Mouse (Mus musculus) heart, embryonic 16.5 days (tissue): ENCODE measurements around the gene Asb2. TPM values are rescaled to one million over a fixed set of nuclear protein-coding genes. Genes with fewer than 3 reads are reported as not detected.

Experiments used
- ATAC-seq: fragments of 200-750 bp; cut with Nextera tagmentation; replicated peaks from 2 replicates; pipeline ENCODE4 v1.8.0; 2017; ENCODE audit warnings: moderate number of reproducible peaks; ENCODE audit not compliant: insufficient read depth, low FRiP score; ENCODE audit errors: extremely low read depth
- H3K27ac ChIP-seq: fragments of 300-500 bp; sonication (generic); 2 replicates; pipeline ENCODE4 v1.5.1; 2014; ENCODE audit warnings: mild to moderate bottlenecking, low read length, control low read depth, moderate library complexity
- H3K27me3 ChIP-seq: fragments of 300-500 bp; sonication (generic); 2 replicates; pipeline ENCODE4 v1.6.1; 2014; ENCODE audit warnings: low read length, mixed read lengths; ENCODE audit not compliant: control insufficient read depth, insufficient read depth
- H3K36me3 ChIP-seq: fragments of 300-500 bp; sonication (generic); 2 replicates; pipeline ENCODE4 v1.6.1; 2014; ENCODE audit not compliant: control insufficient read depth, insufficient read depth
- H3K4me1 ChIP-seq: fragments of 300-500 bp; sonication (generic); 2 replicates; pipeline ENCODE4 v1.6.1; 2014; ENCODE audit warnings: low read length, mixed read lengths; ENCODE audit not compliant: control insufficient read depth, insufficient read depth
- H3K4me2 ChIP-seq: fragments of 300-500 bp; sonication (generic); 2 replicates; pipeline ENCODE4 v1.6.1; 2014; ENCODE audit warnings: low read depth, mild to moderate bottlenecking, control low read depth, low read length
- H3K4me3 ChIP-seq: fragments of 300-500 bp; sonication (generic); 2 replicates; pipeline ENCODE4 v1.5.1; 2014; ENCODE audit warnings: mild to moderate bottlenecking, control low read depth, low read length
- H3K9ac ChIP-seq: fragments of 300-500 bp; sonication (generic); 2 replicates; pipeline ENCODE4 v1.6.1; 2014; ENCODE audit warnings: low read length, control low read depth
- H3K9me3 ChIP-seq: fragments of 300-500 bp; sonication (generic); replicated peaks from 2 replicates; pipeline ENCODE4 v1.6.1; 2016; ENCODE audit warnings: low read length; ENCODE audit not compliant: control insufficient read depth
- WGBS: fragments of 180-500 bp; shearing (Covaris S2); extraction: QIAGEN DNeasy Blood & Tissue Kit; methylation state at CpG from one replicate; pipeline ENCODE4 v1.1.7; 2014; 5-methylcytosine and 5-hydroxymethylcytosine counted together
- polyA plus RNA-seq: library from polyadenylated mRNA; unstranded; fragments of >200 nt; fragmentation: Nextera tagmentation; extraction: Ambion mirVana; gene quantifications from 2 replicates; pipeline ENCODE4 v1.2.1, GENCODE M21; 2015

The Asb2 gene
- polyA plus RNA-seq, 1 experiment from 2014 or later = 264 TPM

DNA sequence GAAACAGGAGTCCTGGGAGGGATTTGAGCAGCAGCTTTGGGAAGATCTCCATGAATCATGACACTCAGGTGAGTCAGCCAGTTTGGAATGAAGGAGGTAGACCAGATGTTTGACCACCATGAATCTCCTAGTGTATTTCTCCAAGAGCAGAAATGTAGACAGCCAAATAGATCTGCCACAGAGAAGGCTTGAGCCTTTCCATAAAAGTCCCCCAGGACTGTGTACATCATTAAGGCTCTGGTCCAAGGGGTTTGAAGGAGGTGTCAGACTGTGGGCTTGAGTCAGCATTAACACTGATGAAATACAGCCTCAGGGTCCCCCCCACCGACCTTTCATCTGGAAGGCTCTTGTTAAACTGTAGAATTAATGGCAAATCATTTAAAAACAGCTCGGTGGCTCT lies 74.3 kb downstream of the Asb2 start:
- Histone ChIP-seq H3K4me2 (no peak overlapping the region), H3K27ac (no peak overlapping the region), H3K4me1 (no peaks in the 10 kb centered on the region), H3K36me3 (no peaks in the 10 kb centered on the region), H3K9me3 (no peaks in the 10 kb centered on the region), H3K4me3 (no peak overlapping the region), H3K27me3 (no peaks in the 10 kb centered on the region), H3K9ac (no peak overlapping the region)
- no peak for ATAC-seq
- 44% methylated on average over 2 of the region's 2 CpGs for WGBS

DNA sequence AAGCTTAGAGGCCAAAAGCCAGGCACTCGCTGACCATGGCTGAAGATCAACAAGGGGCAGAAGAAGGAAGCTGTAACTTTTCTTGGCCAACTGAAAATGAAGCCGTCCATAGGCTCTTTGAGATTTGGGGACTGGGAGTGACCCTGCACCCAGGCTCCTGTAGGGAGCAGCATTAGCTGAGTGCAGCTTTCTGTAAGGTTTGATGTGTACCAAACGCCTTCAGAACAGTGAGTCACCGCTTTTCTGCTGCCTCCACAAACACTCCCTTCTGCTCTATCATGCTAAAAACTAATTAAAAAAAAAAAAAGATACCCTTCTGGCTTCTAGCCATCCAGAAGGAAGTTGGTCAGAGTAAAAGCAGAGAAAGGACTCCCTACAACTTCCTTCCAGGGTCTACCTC lies 79.4 kb downstream of the Asb2 start:
- Histone ChIP-seq H3K9me3 (no peaks in the 10 kb centered on the region), H3K4me3 (no peak overlapping the region), H3K9ac (no peak overlapping the region), H3K27ac (no peak overlapping the region), H3K27me3 (no peaks in the 10 kb centered on the region), H3K4me2 (no peak overlapping the region), H3K36me3 (no peaks in the 10 kb centered on the region), H3K4me1 (no peaks in the 10 kb centered on the region)
- no peak for ATAC-seq
- WGBS = 58% methylated on average over 4 of the region's 4 CpGs

DNA sequence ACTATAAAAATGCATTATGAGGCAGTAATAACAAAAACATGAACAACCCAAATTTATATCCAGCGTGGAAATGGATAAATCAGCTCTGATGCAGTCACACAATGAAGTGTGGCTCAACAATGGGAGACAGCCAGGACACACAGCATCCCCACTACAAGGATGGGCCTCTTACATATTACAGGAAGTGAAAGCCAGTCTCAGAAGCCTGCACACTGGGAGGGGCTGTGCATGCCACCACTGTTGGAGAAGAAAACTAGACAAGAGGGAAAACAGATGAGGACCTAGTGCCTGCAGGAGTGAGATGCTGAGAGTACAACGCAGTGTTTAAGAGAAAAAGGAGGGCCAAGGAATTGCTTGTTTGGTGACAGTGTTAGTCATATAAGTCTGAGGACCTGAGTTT lies 82.1 kb downstream of the Asb2 start:
- ATAC-seq = no peak
- H3K36me3 ChIP-seq = no peaks in the 10 kb centered on the region
- H3K9me3 ChIP-seq = no peaks in the 10 kb centered on the region
- WGBS = 85% methylated on average over 2 of the region's 2 CpGs
- no peaks in the 10 kb centered on the region for H3K4me1 ChIP-seq
- no peak overlapping the region for H3K4me2 ChIP-seq
- H3K27me3 ChIP-seq = no peaks in the 10 kb centered on the region
- no peak overlapping the region for H3K27ac ChIP-seq
- no peak overlapping the region for H3K4me3 ChIP-seq
- no peak overlapping the region for H3K9ac ChIP-seq

DNA sequence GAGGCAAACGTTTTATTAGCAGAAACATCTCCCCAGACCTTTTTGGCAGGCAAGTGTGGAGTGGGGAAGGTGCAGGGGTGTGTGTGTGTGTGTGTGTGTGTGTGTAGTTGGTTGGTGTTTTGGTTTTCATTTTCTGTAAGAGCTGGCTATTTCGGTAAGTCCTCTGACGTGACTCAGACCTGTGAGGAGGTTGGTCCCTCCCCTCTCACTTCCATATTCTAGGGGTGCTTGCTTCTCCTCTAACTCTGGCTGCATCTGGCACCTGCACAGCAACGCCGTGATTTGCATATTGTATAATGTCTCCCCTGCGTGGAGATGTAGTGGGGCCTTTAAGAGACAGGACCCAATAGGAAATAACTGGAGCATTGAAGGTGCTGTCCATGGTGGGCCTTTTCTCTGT lies 82.8 kb downstream of the Asb2 start:
- no peak overlapping the region for H3K4me3 ChIP-seq

DNA sequence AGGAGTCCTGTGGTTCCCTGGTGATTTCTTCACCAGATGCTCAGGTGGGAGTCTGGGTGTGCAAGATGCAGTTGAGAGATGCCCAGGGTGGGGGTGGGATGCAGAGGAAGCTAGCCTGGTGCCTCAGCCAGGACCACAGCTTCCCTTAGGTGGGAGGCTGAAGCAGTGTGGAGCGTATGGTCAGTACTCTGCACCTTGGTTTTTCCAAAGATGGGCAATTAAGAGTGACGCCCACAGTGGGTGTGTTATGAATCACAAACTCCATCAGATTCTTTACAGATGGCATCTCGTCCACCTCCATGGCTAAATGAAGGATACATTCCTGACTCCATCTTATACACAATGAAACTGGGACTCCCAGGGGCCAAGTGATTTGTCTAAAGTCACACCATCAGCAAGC lies 83.6 kb downstream of the Asb2 start:
- Histone ChIP-seq H3K27ac (no peak overlapping the region), H3K9ac (no peak overlapping the region), H3K36me3 (no peaks in the 10 kb centered on the region), H3K4me1 (no peaks in the 10 kb centered on the region), H3K27me3 (no peaks in the 10 kb centered on the region), H3K9me3 (no peaks in the 10 kb centered on the region), H3K4me2 (no peak overlapping the region), H3K4me3 (no peak overlapping the region)
- ATAC-seq = no peak
- 85% methylated on average over 3 of the region's 3 CpGs for WGBS

More for the DNA sequence above, 82.8 kb downstream of the Asb2 start:
- WGBS = 55% methylated on average over 6 of the region's 6 CpGs
- no peak for ATAC-seq
- Histone ChIP-seq H3K36me3 (no peaks in the 10 kb centered on the region), H3K9me3 (no peaks in the 10 kb centered on the region), H3K27ac (no peak overlapping the region), H3K9ac (no peak overlapping the region), H3K4me2 (no peak overlapping the region), H3K4me1 (no peaks in the 10 kb centered on the region), H3K27me3 (no peaks in the 10 kb centered on the region)

Other genes with a start within 250 kb of the Asb2 start
- gene Prima1, start 113.9 kb downstream of the Asb2 start, polyA plus RNA-seq = 0.16 and 0.17 TPM in 2 replicates
- gene Fam181a, start 45.0 kb downstream of the Asb2 start, polyA plus RNA-seq = not detected in 2 replicates
- gene Otub2, start 32.7 kb upstream of the Asb2 start, polyA plus RNA-seq = 9.9 and 11.7 TPM in 2 replicates
- gene 9330161L09Rik, start 51.8 kb upstream of the Asb2 start, polyA plus RNA-seq = 0.15 and 0.38 TPM in 2 replicates
- gene Ddx24, start 69.8 kb upstream of the Asb2 start, polyA plus RNA-seq = 59.7 and 66.9 TPM in 2 replicates
- gene Ifi27, start 78.2 kb upstream of the Asb2 start, polyA plus RNA-seq = 43.2 and 48.3 TPM in 2 replicates
- 11.6 and 17.8 TPM in 2 replicates for gene Ifi27l2a, start 87.7 kb upstream of the Asb2 start, polyA plus RNA-seq
- 0.17 and 0.38 TPM in 2 replicates for gene Ifi27l2b, start 101.2 kb upstream of the Asb2 start, polyA plus RNA-seq
- gene Ppp4r4, start 176.3 kb upstream of the Asb2 start, polyA plus RNA-seq = 0.17 and 0.35 TPM in 2 replicates